Mouse (Mus musculus) cerebellum, adult 2 months (tissue): Measurements from ENCODE around the gene Cchcr1. TPM values are rescaled to one million over a fixed set of nuclear protein-coding genes. Genes with fewer than 3 reads are reported as not detected.
"Not testable (repeated sequence)": the region's sequence is repeated elsewhere in the genome, so short reads cannot be mapped to it uniquely, and the experiment has no call there.

Source experiments
- DNase-seq, 2 experiments: peaks; one replicate each; pipeline ENCODE4 v3.0.0; 2021
- H3K27ac ChIP-seq: fragments of 200-500 bp; 2 replicates; pipeline ENCODE4 v1.5.1; 2012; ENCODE audit warnings: low read length, control low read depth, inconsistent platforms; ENCODE audit not compliant: insufficient read depth
- H3K27me3 ChIP-seq: fragments of 200-500 bp; 2 replicates; pipeline ENCODE4 v1.6.1; 2012; ENCODE audit warnings: inconsistent platforms, mild to moderate bottlenecking, low read length, moderate library complexity; ENCODE audit not compliant: control insufficient read depth, insufficient read depth
- H3K4me1 ChIP-seq: fragments of 200-500 bp; 2 replicates; pipeline ENCODE4 v1.6.1; 2011; ENCODE audit warnings: low read length; ENCODE audit not compliant: control insufficient read depth, insufficient read depth
- H3K4me3 ChIP-seq: fragments of 200-500 bp; replicated peaks from 2 replicates; pipeline ENCODE3; 2011; ENCODE audit warnings: mild to moderate bottlenecking, low read depth, low read length, control low read depth; ENCODE audit not compliant: insufficient read depth
- CTCF ChIP-seq: fragments of 200-500 bp; IDR thresholded peaks from 2 replicates; pipeline ENCODE4 v1.5.1; 2011; ENCODE audit warnings: low read depth, mild to moderate bottlenecking, control low read depth, low read length, moderate library complexity, borderline replicate concordance; ENCODE audit not compliant: insufficient read depth
- POLR2A ChIP-seq: fragments of 200-500 bp; IDR thresholded peaks from 2 replicates; pipeline ENCODE4 v1.6.1; 2011; ENCODE audit warnings: low read length, control low read depth, borderline replicate concordance; ENCODE audit not compliant: insufficient read depth
- WGBS: fragments of 180-500 bp; shearing (Covaris S2); methylation state at CpG from one replicate; pipeline ENCODE4 v1.1.7; 2018; 5-methylcytosine and 5-hydroxymethylcytosine counted together
- polyA plus RNA-seq: library from polyadenylated mRNA; depleted of rRNA; stranded (reverse); fragments of >200 nt; gene quantifications from 2 replicates; pipeline ENCODE4 v1.2.3, GENCODE M21; 2012; rRNA removed

The Cchcr1 gene
- polyA plus RNA-seq = 6.5 and 9.6 TPM in 2 replicates

DNA sequence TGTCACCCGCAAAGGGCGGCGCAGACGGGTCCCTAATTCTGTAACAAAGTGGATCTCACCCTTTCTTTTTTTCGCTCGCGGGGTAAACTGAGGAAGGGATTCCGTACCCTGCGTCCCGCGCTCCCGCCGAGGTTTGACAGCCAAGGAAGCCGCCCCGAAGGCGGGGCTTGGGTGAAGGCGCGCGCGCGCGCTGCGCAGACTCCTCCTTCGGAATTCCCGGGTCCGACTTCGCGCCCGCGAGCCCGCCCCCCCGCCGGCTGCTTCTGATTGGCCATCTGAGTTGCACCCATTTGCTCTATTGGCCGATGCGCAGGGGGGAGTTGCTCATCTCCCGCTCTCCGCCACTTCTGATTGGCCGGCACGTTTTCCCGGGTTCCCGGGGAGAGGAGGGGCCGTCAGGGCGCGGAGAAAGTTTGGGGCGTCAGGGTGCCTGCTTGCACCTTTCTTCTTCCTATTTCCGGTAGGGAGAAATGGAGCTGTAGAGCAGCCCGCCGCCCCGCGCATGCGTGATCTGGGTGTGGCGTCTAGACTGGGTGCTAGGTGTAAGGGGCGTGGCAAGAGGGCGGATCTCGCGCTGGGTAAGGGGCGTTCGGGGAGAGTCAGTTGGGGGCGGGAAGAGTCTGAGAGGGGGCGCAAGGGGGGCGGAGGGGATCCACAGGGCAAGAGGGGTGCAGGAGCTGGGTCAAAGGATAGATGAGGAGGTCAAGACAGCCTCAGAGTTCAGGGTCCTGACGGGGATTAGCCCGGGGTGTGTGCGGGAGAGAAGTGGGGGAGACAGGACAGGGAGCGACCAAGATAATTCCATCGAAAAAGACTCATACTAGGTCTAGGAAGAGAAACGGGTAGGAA is at the start of gene Cchcr1, which contains the start of gene Tcf19:
Gene Cchcr1, plus strand, starts transcription at position 449 of the 849 bp plus-strand sequence.
Gene Tcf19, minus strand, starts transcription at position 173 of the 849 bp plus-strand sequence.
- H3K4me1 ChIP-seq = no peaks in the 10 kb centered on the region
- H3K27ac ChIP-seq = no peak within 1 kb of the TSS
- under 1% methylated on average over 67 of the region's 67 CpGs for WGBS
- no peaks in the 10 kb centered on the region for H3K27me3 ChIP-seq
- peak within 1 kb of the TSS; percentile 73 for H3K4me3 ChIP-seq
- TF ChIP-seq CTCF (no peak), POLR2A (no peak)
- peak; percentile 93 to 95 for DNase-seq

DNA sequence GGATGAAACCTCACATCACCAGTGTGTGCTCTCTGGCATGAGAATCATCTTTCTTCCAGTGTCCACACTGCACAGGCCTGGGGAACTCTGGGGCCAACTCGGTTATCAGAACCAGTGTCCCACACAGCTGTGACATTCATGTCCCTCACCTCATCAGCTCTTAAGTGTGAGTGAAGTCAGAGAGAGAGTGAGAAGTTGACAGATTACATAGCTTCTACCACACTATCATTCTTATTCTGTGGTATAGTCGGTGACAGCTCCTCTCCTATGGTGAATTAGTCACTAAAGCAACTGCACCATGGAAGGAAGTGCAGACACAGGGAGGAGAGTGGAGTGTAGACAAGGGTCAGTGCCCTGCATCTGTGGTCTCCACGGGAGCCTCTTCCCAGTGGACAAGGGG is 48.0 kb upstream of the Cchcr1 start:
- not testable (repeated sequence) for H3K4me1 ChIP-seq, DNase-seq, H3K27ac ChIP-seq, H3K27me3 ChIP-seq, H3K4me3 ChIP-seq
- WGBS = 56% methylated on average over 3 of the region's 3 CpGs

- Histone ChIP-seq H3K27me3 (peaks cover 3% of the 10 kb centered on the region; the same call in 1 of the 2 replicates), H3K4me1 (no peaks in the 10 kb centered on the region), H3K4me3 (no peak within 1 kb of the TSS), H3K27ac (no peak within 1 kb of the TSS)
- DNase-seq = no peak
- TF ChIP-seq CTCF (no peak), POLR2A (no peak)
- WGBS = 2% methylated on average over 80 of the region's 80 CpGs
Observed at GRCm38 (mm10) chr17:35469842-35470751, 46.8 kb upstream of the Cchcr1 start, which contains the start of gene H2-Q10. Gene H2-Q10 (plus strand): TSS chr17:35470089.

- TF ChIP-seq CTCF (peak; percentile 82), POLR2A (no peak)
- no peak overlapping the region for H3K4me3 ChIP-seq
- no peak overlapping the region for H3K27ac ChIP-seq
- H3K27me3 ChIP-seq = no peaks in the 10 kb centered on the region
- peak; percentile 18 to 49 for DNase-seq
- no peaks in the 10 kb centered on the region for H3K4me1 ChIP-seq
- 1% methylated on average over 9 of the region's 9 CpGs for WGBS
Observed at GRCm38 (mm10) chr17:35484066-35484465, 32.8 kb upstream of the Cchcr1 start.

GRCm38 (mm10) chr17:35485702-35486101 is 31.2 kb upstream of the Cchcr1 start:
- no peak for TF ChIP-seq POLR2A
- no peak for TF ChIP-seq CTCF
- Histone ChIP-seq H3K27me3 (no peaks in the 10 kb centered on the region), H3K4me1 (no peaks in the 10 kb centered on the region), H3K4me3 (no peak overlapping the region), H3K27ac (no peak overlapping the region)
- DNase-seq = no peak
- 40% methylated on average over 4 of the region's 4 CpGs for WGBS

GRCm38 (mm10) chr17:35486726-35487125 is 30.2 kb upstream of the Cchcr1 start:
- TF ChIP-seq CTCF (no peak), POLR2A (no peak)
- no peak overlapping the region for H3K27ac ChIP-seq
- H3K4me1 ChIP-seq = no peaks in the 10 kb centered on the region
- no peak overlapping the region for H3K4me3 ChIP-seq
- no peaks in the 10 kb centered on the region for H3K27me3 ChIP-seq
- DNase-seq = no peak
- WGBS = 33% methylated on average over 10 of the region's 10 CpGs

GRCm38 (mm10) chr17:35488041-35488440 is 28.9 kb upstream of the Cchcr1 start:
- no peaks in the 10 kb centered on the region for H3K4me1 ChIP-seq
- TF ChIP-seq CTCF (no peak), POLR2A (no peak)
- 97% methylated on average over 2 of the region's 2 CpGs for WGBS
- no peak for DNase-seq
- H3K27me3 ChIP-seq = no peaks in the 10 kb centered on the region
- no peak overlapping the region for H3K4me3 ChIP-seq
- H3K27ac ChIP-seq = no peak overlapping the region

- H3K27me3 ChIP-seq = no peaks in the 10 kb centered on the region
- no peak for DNase-seq
- no peaks in the 10 kb centered on the region for H3K4me1 ChIP-seq
- TF ChIP-seq CTCF (no peak), POLR2A (no peak)
- no peak overlapping the region for H3K27ac ChIP-seq
- H3K4me3 ChIP-seq = no peak overlapping the region
- 50% methylated on average over 5 of the region's 5 CpGs for WGBS
Observed at GRCm38 (mm10) chr17:35490320-35490719, 26.6 kb upstream of the Cchcr1 start.
